Mouse (Mus musculus) stomach, embryonic 16.5 days (tissue): ENCODE measurements at regions not wholly inside any gene's neighbourhood (a gene's known extent, or its start where the extent isn't known, plus 50 kb on each side); places are given as distances from the start of the nearest gene placed in this dataset.

Experiments used
- ATAC-seq: fragments of 200-750 bp; cut with Nextera tagmentation; 2 replicates; pipeline ENCODE4 v1.8.0; 2017; ENCODE audit warnings: moderate number of reproducible peaks, moderate TSS enrichment; ENCODE audit not compliant: insufficient read depth, low FRiP score
- H3K27ac ChIP-seq: fragments of 300-500 bp; sonication (generic); 2 replicates; pipeline ENCODE4 v1.5.1; 2014; ENCODE audit warnings: low read length
- H3K27me3 ChIP-seq: fragments of 300-500 bp; sonication (generic); 2 replicates; pipeline ENCODE4 v1.6.1; 2014; ENCODE audit warnings: low read length, control low read depth, mixed read lengths; ENCODE audit not compliant: control insufficient read depth, insufficient read depth
- H3K36me3 ChIP-seq: fragments of 300-500 bp; sonication (generic); 2 replicates; pipeline ENCODE4 v1.6.1; 2014; ENCODE audit warnings: low read length; ENCODE audit not compliant: control insufficient read depth, insufficient read depth
- H3K4me1 ChIP-seq: fragments of 300-500 bp; sonication (generic); 2 replicates; pipeline ENCODE4 v1.6.1; 2014; ENCODE audit warnings: low read length, control low read depth, mixed read lengths; ENCODE audit not compliant: control insufficient read depth, insufficient read depth
- H3K4me2 ChIP-seq: fragments of 300-500 bp; sonication (generic); 2 replicates; pipeline ENCODE4 v1.6.1; 2014; ENCODE audit warnings: low read depth, low read length, mixed read lengths
- H3K4me3 ChIP-seq: fragments of 300-500 bp; sonication (generic); replicated peaks from 2 replicates; pipeline ENCODE4 v1.5.1; 2014; ENCODE audit warnings: mild to moderate bottlenecking, low read length
- H3K9ac ChIP-seq: fragments of 300-500 bp; sonication (generic); 2 replicates; pipeline ENCODE4 v1.6.1; 2014; ENCODE audit warnings: low read length
- H3K9me3 ChIP-seq: fragments of 300-500 bp; sonication (generic); replicated peaks from 2 replicates; pipeline ENCODE4 v1.6.1; 2016; ENCODE audit warnings: low read length, control low read depth; ENCODE audit not compliant: control insufficient read depth
- WGBS: fragments of 180-500 bp; shearing (Covaris S2); extraction: QIAGEN DNeasy Blood & Tissue Kit; methylation state at CpG from one replicate; pipeline ENCODE4 v1.1.7; 2014; 5-methylcytosine and 5-hydroxymethylcytosine counted together

GRCm38 (mm10) chr10:95731001-95731400 lies 57.8 kb upstream of the Anapc15-ps start:
- peak; percentile 13; the same call in 1 of the 2 replicates for ATAC-seq
- H3K36me3 ChIP-seq: no peaks in the 10 kb centered on the region
- WGBS: 92% methylated on average over 10 of the region's 10 CpGs
- no peaks in the 10 kb centered on the region for H3K9me3 ChIP-seq
- no peak overlapping the region for H3K9ac ChIP-seq
- H3K4me2 ChIP-seq: no peak overlapping the region
- H3K4me3 ChIP-seq: no peak overlapping the region
- no peak overlapping the region for H3K27ac ChIP-seq
- 0 out of 2 replicates have a peak, but pooled peaks cover 3% of the 10 kb centered on the region for H3K4me1 ChIP-seq
- H3K27me3 ChIP-seq: no peaks in the 10 kb centered on the region

- peak; percentile 75 for ATAC-seq
- no peak overlapping the region for H3K27ac ChIP-seq
- 17% methylated on average over 9 of the region's 9 CpGs for WGBS
- no peaks in the 10 kb centered on the region for H3K9me3 ChIP-seq
- H3K27me3 ChIP-seq: no peaks in the 10 kb centered on the region
- H3K4me2 ChIP-seq: no peak overlapping the region
- H3K4me3 ChIP-seq: no peak overlapping the region
- peaks cover 8% of the 10 kb centered on the region; the same call in 1 of the 2 replicates for H3K4me1 ChIP-seq
- H3K9ac ChIP-seq: no peak overlapping the region
- no peaks in the 10 kb centered on the region for H3K36me3 ChIP-seq
These were observed 56.6 kb upstream of the Anapc15-ps start for GRCm38 (mm10) chr10:95729890-95730289.

GRCm38 (mm10) chr10:95725910-95726309 lies 52.7 kb upstream of the Anapc15-ps start:
- Histone ChIP-seq H3K27me3 (no peaks in the 10 kb centered on the region), H3K9me3 (no peaks in the 10 kb centered on the region), H3K4me1 (peaks cover 8% of the 10 kb centered on the region; the same call in 1 of the 2 replicates), H3K27ac (peak overlapping the region; percentile 63), H3K4me2 (no peak overlapping the region), H3K36me3 (no peaks in the 10 kb centered on the region), H3K4me3 (no peak overlapping the region), H3K9ac (no peak overlapping the region)
- 0 out of 2 replicates have a peak, but pooled peaks have one; percentile 46 for ATAC-seq
- WGBS: 31% methylated on average over 5 of the region's 5 CpGs

DNA sequence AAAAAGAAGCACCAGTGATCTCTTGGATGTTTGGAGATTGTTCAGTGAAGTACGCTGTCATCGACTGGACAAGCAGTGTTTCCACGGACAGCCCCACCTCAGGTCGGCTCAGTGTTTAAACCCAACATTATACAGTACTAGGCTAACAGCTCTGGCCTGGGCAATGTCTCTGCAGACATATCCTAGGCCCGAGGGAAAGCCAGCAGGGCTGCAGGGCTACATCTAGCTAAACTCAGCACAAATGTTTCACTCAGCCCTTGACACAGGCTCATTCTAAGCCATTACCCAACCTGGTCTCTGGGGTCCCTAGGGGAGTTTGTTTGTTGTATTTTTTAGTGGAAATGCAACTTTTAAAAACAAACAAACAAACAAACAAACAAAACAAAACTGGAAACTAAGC lies 52.1 kb upstream of the Anapc15-ps start:
- no peak overlapping the region for H3K4me2 ChIP-seq
- H3K4me1 ChIP-seq: peaks cover 8% of the 10 kb centered on the region; the same call in 1 of the 2 replicates
- no peak overlapping the region for H3K4me3 ChIP-seq
- H3K27ac ChIP-seq: no peak overlapping the region
- 47% methylated on average over 5 of the region's 5 CpGs for WGBS
- H3K9ac ChIP-seq: no peak overlapping the region
- ATAC-seq: peak; percentile 52; the same call in 1 of the 2 replicates
- no peaks in the 10 kb centered on the region for H3K9me3 ChIP-seq
- H3K36me3 ChIP-seq: no peaks in the 10 kb centered on the region
- H3K27me3 ChIP-seq: no peaks in the 10 kb centered on the region
